Mouse (Mus musculus): ENCODE measurements at regions not wholly inside any gene's neighbourhood (a gene's known extent, or its start where the extent isn't known, plus 50 kb on each side); places are given as distances from the start of the nearest gene placed in this dataset.

GRCm38 (mm10) chr15:51391352-51391751 lies 2493.4 kb upstream of the Gm7489 start:
- peak; percentile 4 for DNase-seq (ENCODE audit: low read depth, low spot score)
- Histone ChIP-seq H3K36me3 (ENCODE audit: control insufficient read depth in 1 of 2, insufficient read depth in 2 of 2, low read length in 2 of 2) (no peaks in the 10 kb centered on the region), H3K9ac (ENCODE audit: control insufficient read depth, low read depth, low read length, poor library complexity, severe bottlenecking) (no peak overlapping the region), H3K27me3 (ENCODE audit: control insufficient read depth in 1 of 2, insufficient read depth in 2 of 2, low read length in 2 of 2) (no peaks in the 10 kb centered on the region), H3K4me1 (ENCODE audit: control insufficient read depth in 1 of 2, insufficient read depth in 2 of 2, low read length in 2 of 2) (no peaks in the 10 kb centered on the region), H3K27ac (ENCODE audit: control insufficient read depth, low read depth, low read length) (no peak overlapping the region), H3K4me3 (ENCODE audit: control insufficient read depth in 1 of 2, insufficient read depth in 1 of 2, low read depth in 2 of 2, low read length in 2 of 2) (no peak overlapping the region), H3K9me3 (replicated peaks; ENCODE audit: insufficient read depth, low read length) (no peaks in the 10 kb centered on the region), H3K79me2 (ENCODE audit: control insufficient read depth, insufficient read depth, low read length, poor library complexity) (no peaks in the 10 kb centered on the region)
- TF ChIP-seq TBP (IDR thresholded peaks at IDR 0.05; ENCODE audit: low read depth, low read length) (no peak), USF2 (IDR thresholded peaks at IDR 0.05; ENCODE audit: borderline replicate concordance in 1 of 2, insufficient read depth in 1 of 2, low read depth in 1 of 2, low read length in 2 of 2) (no peak), ELF1 (IDR thresholded peaks at IDR 0.05; ENCODE audit: low read depth, low read length) (no peak), E2F4 (IDR thresholded peaks at IDR 0.05; ENCODE audit: borderline replicate concordance, low read depth, low read length) (no peak), ZNF384 (IDR thresholded peaks at IDR 0.05; ENCODE audit: low read depth, low read length) (no peak), MAFK (IDR thresholded peaks at IDR 0.05; ENCODE audit: borderline replicate concordance, low read depth, low read length) (no peak), JUND (IDR thresholded peaks at IDR 0.05; ENCODE audit: low read depth, low read length) (no peak)

- no peaks in the 10 kb centered on the region for H3K4me1 ChIP-seq (ENCODE audit: control insufficient read depth in 1 of 2, insufficient read depth in 2 of 2, low read length in 2 of 2)
- no peaks in the 10 kb centered on the region for H3K79me2 ChIP-seq (ENCODE audit: control insufficient read depth, insufficient read depth, low read length, poor library complexity)
- H3K27ac ChIP-seq (ENCODE audit: control insufficient read depth, low read depth, low read length) = no peak overlapping the region
- no peaks in the 10 kb centered on the region for H3K27me3 ChIP-seq (ENCODE audit: control insufficient read depth in 1 of 2, insufficient read depth in 2 of 2, low read length in 2 of 2)
- H3K4me3 ChIP-seq (ENCODE audit: control insufficient read depth in 1 of 2, insufficient read depth in 1 of 2, low read depth in 2 of 2, low read length in 2 of 2) = no peak overlapping the region
- H3K9ac ChIP-seq (ENCODE audit: control insufficient read depth, low read depth, low read length, poor library complexity, severe bottlenecking) = no peak overlapping the region
- no peak for TF ChIP-seq MXI1 (IDR thresholded peaks at IDR 0.05; ENCODE audit: low read depth, low read length)
- no peak for TF ChIP-seq MYB (IDR thresholded peaks at IDR 0.05; ENCODE audit: low read depth, low read length)
- no peak for TF ChIP-seq POLR2AphosphoS5 (IDR thresholded peaks at IDR 0.05; ENCODE audit: borderline replicate concordance, low read depth, low read length)
- no peak for TF ChIP-seq SMC3 (IDR thresholded peaks at IDR 0.05; ENCODE audit: low read depth, low read length)
- no peak for TF ChIP-seq ETS1 (IDR thresholded peaks at IDR 0.05; ENCODE audit: low read depth, low read length)
- TF ChIP-seq MYC (IDR thresholded peaks at IDR 0.05; ENCODE audit: low read depth, low read length) = no peak
- no peak for TF ChIP-seq E2F4 (IDR thresholded peaks at IDR 0.05; ENCODE audit: borderline replicate concordance, low read depth, low read length)
- TF ChIP-seq CHD2 (IDR thresholded peaks at IDR 0.05; ENCODE audit: low read length) = no peak
- TF ChIP-seq POLR2AphosphoS2 (IDR thresholded peaks at IDR 0.05; ENCODE audit: low read length) = no peak
- TF ChIP-seq POLR2A (IDR thresholded peaks at IDR 0.05; ENCODE audit: control insufficient read depth in 1 of 2, insufficient read depth in 1 of 2, low read depth in 1 of 2, low read length in 2 of 2, poor library complexity in 1 of 2) = no peak
- TF ChIP-seq USF1 (IDR thresholded peaks at IDR 0.05; ENCODE audit: low read depth, low read length) = no peak
- TF ChIP-seq EP300 (IDR thresholded peaks at IDR 0.05; ENCODE audit: low read depth in 1 of 2, low read length in 2 of 2) = no peak
- H3K36me3 ChIP-seq (ENCODE audit: control insufficient read depth in 1 of 2, insufficient read depth in 2 of 2, low read length in 2 of 2) = no peaks in the 10 kb centered on the region
- no peak for DNase-seq (ENCODE audit: low read depth, low spot score)
- H3K9me3 ChIP-seq (replicated peaks; ENCODE audit: insufficient read depth, low read length) = no peaks in the 10 kb centered on the region
These were observed 2492.0 kb upstream of the Gm7489 start for GRCm38 (mm10) chr15:51392449-51393405.
